Mouse (Mus musculus): ENCODE data around the gene Gm10282. TPM values are rescaled to one million over a fixed set of nuclear protein-coding genes. Genes with fewer than 3 reads are reported as not detected.
A peak's percentile ranks its signal among the peaks of the same experiment; 100 is the strongest.

Gm10282 gene
- total RNA-seq (2012; rRNA removed), result 11.4 and 11.7 TPM in 2 replicates
- 100 to 1,000 TPM in 1 of 2 experiments, not detected in 1; 133 TPM for polyA plus RNA-seq (2012; ENCODE audit: insufficient read depth in 1 of 2, insufficient read length in 2 of 2, low read depth in 1 of 2, low replicate concordance in 2 of 2, missing spikeins in 1 of 2)

GRCm38 (mm10) chr8:72305210-72305905, at the start of gene Gm10282:
Gene Gm10282, minus strand, starts transcription at chr8:72305260.
- no peaks in the 10 kb centered on the region for H3K4me1 ChIP-seq (ENCODE audit: control insufficient read depth in 1 of 2, insufficient read depth in 2 of 2, low read length in 2 of 2)
- no peak within 1 kb of the TSS for H3K4me3 ChIP-seq (ENCODE audit: control insufficient read depth in 1 of 2, insufficient read depth in 1 of 2, low read depth in 2 of 2, low read length in 2 of 2)
- no peak for DNase-seq (ENCODE audit: low read depth, low spot score)
- no peaks in the 10 kb centered on the region for H3K79me2 ChIP-seq (ENCODE audit: control insufficient read depth, insufficient read depth, low read length, poor library complexity)
- H3K27me3 ChIP-seq (ENCODE audit: control insufficient read depth in 1 of 2, insufficient read depth in 2 of 2, low read length in 2 of 2), result peaks cover 0 to 3% of the 10 kb centered on the region in 2 experiments; a peak in 3 of 4 replicates
- H3K9ac ChIP-seq (ENCODE audit: control insufficient read depth, low read depth, low read length, poor library complexity, severe bottlenecking), result no peak within 1 kb of the TSS
- TF ChIP-seq MAZ (IDR thresholded peaks at IDR 0.05; ENCODE audit: low read depth, low read length), result no peak
- no peak for TF ChIP-seq GABPA (IDR thresholded peaks at IDR 0.05; ENCODE audit: low read depth, low read length)
- TF ChIP-seq E2F4 (IDR thresholded peaks at IDR 0.05; ENCODE audit: borderline replicate concordance, low read depth, low read length), result no peak
- no peak for TF ChIP-seq EP300 (IDR thresholded peaks at IDR 0.05; ENCODE audit: low read depth in 1 of 2, low read length in 2 of 2)
- TF ChIP-seq USF1 (IDR thresholded peaks at IDR 0.05; ENCODE audit: low read depth, low read length), result no peak
- TF ChIP-seq ETS1 (IDR thresholded peaks at IDR 0.05; ENCODE audit: low read depth, low read length), result no peak
- no peak for TF ChIP-seq HCFC1 (IDR thresholded peaks at IDR 0.05; ENCODE audit: low read depth, low read length)
- no peak for TF ChIP-seq ZNF384 (IDR thresholded peaks at IDR 0.05; ENCODE audit: low read depth, low read length)
- TF ChIP-seq ZC3H11A (IDR thresholded peaks at IDR 0.05; ENCODE audit: low read depth, low read length), result no peak
- TF ChIP-seq BHLHE40 (IDR thresholded peaks at IDR 0.05; ENCODE audit: borderline replicate concordance, low read depth, low read length), result no peak
- H3K36me3 ChIP-seq (ENCODE audit: control insufficient read depth in 1 of 2, insufficient read depth in 2 of 2, low read length in 2 of 2), result no peaks in the 10 kb centered on the region
- H3K9me3 ChIP-seq (replicated peaks; ENCODE audit: insufficient read depth, low read length), result no peaks in the 10 kb centered on the region
- no peak within 1 kb of the TSS for H3K27ac ChIP-seq (ENCODE audit: control insufficient read depth, low read depth, low read length)

- Histone ChIP-seq H3K4me3 (ENCODE audit: control insufficient read depth in 1 of 2, insufficient read depth in 1 of 2, low read depth in 2 of 2, low read length in 2 of 2) (no peak overlapping the region), H3K27ac (ENCODE audit: control insufficient read depth, low read depth, low read length) (peak overlapping the region; percentile 21), H3K9me3 (replicated peaks; ENCODE audit: insufficient read depth, low read length) (no peaks in the 10 kb centered on the region), H3K4me1 (ENCODE audit: control insufficient read depth in 1 of 2, insufficient read depth in 2 of 2, low read length in 2 of 2) (peaks cover 0 to 37% of the 10 kb centered on the region in 2 experiments; a peak in 2 of 4 replicates), H3K36me3 (ENCODE audit: control insufficient read depth in 1 of 2, insufficient read depth in 2 of 2, low read length in 2 of 2) (peaks cover 0 to 29% of the 10 kb centered on the region in 2 experiments; a peak in 3 of 4 replicates), H3K9ac (ENCODE audit: control insufficient read depth, low read depth, low read length, poor library complexity, severe bottlenecking) (no peak overlapping the region), H3K79me2 (ENCODE audit: control insufficient read depth, insufficient read depth, low read length, poor library complexity) (no peaks in the 10 kb centered on the region), H3K27me3 (ENCODE audit: control insufficient read depth in 1 of 2, insufficient read depth in 2 of 2, low read length in 2 of 2) (no peaks in the 10 kb centered on the region)
- DNase-seq (ENCODE audit: low read depth, low spot score), result peak; percentile 73
- TF ChIP-seq CHD1 (IDR thresholded peaks at IDR 0.05; ENCODE audit: low read depth, low read length) (no peak), GATA1 (IDR thresholded peaks at IDR 0.05; ENCODE audit: low read depth, low read length) (peak; percentile 81), POLR2A (IDR thresholded peaks at IDR 0.05; ENCODE audit: control insufficient read depth in 1 of 2, insufficient read depth in 1 of 2, low read depth in 1 of 2, low read length in 2 of 2, poor library complexity in 1 of 2) (no peak), TCF12 (IDR thresholded peaks at IDR 0.05; ENCODE audit: low read depth, low read length) (peak; percentile 77), SMC3 (IDR thresholded peaks at IDR 0.05; ENCODE audit: low read depth, low read length) (no peak), JUND (IDR thresholded peaks at IDR 0.05; ENCODE audit: low read depth, low read length) (no peak), MAFK (IDR thresholded peaks at IDR 0.05; ENCODE audit: borderline replicate concordance, low read depth, low read length) (peak; percentile 65; the same call in 1 of the 2 replicates), GABPA (IDR thresholded peaks at IDR 0.05; ENCODE audit: low read depth, low read length) (no peak), MAX (IDR thresholded peaks at IDR 0.05; ENCODE audit: low read length) (no peak), TBP (IDR thresholded peaks at IDR 0.05; ENCODE audit: low read depth, low read length) (no peak), ZMIZ1 (IDR thresholded peaks at IDR 0.05; ENCODE audit: low read depth, low read length) (no peak), MEF2A (IDR thresholded peaks at IDR 0.05; ENCODE audit: extremely low read depth, insufficient replicate concordance, low read depth, low read length, poor library complexity, severe bottlenecking) (no peak), HCFC1 (IDR thresholded peaks at IDR 0.05; ENCODE audit: low read depth, low read length) (no peak), RAD21 (IDR thresholded peaks at IDR 0.05; ENCODE audit: low read depth, low read length) (no peak), MAZ (IDR thresholded peaks at IDR 0.05; ENCODE audit: low read depth, low read length) (no peak), BHLHE40 (IDR thresholded peaks at IDR 0.05; ENCODE audit: borderline replicate concordance, low read depth, low read length) (peak; percentile 53), NELFE (IDR thresholded peaks at IDR 0.05; ENCODE audit: low read depth, low read length) (no peak), CTCF (IDR thresholded peaks at IDR 0.05 in 2 of 3, conservative IDR thresholded peaks at IDR 0.05 in 1 of 3; ENCODE audit: control insufficient read depth in 1 of 3, insufficient read depth in 1 of 3, low read depth in 2 of 3, low read length in 3 of 3, poor library complexity in 1 of 3, severe bottlenecking in 1 of 3) (no peak), ETS1 (IDR thresholded peaks at IDR 0.05; ENCODE audit: low read depth, low read length) (peak; percentile 52; the same call in 1 of the 2 replicates), ELF1 (IDR thresholded peaks at IDR 0.05; ENCODE audit: low read depth, low read length) (no peak; the same call in 1 of the 2 replicates), E2F4 (IDR thresholded peaks at IDR 0.05; ENCODE audit: borderline replicate concordance, low read depth, low read length) (no peak), EP300 (IDR thresholded peaks at IDR 0.05; ENCODE audit: low read depth in 1 of 2, low read length in 2 of 2) (peak; percentile 88 to 92), USF2 (IDR thresholded peaks at IDR 0.05; ENCODE audit: borderline replicate concordance in 1 of 2, insufficient read depth in 1 of 2, low read depth in 1 of 2, low read length in 2 of 2) (no peak), KAT2A (conservative IDR thresholded peaks at IDR 0.05; ENCODE audit: low read depth, low read length) (no peak), CHD2 (IDR thresholded peaks at IDR 0.05; ENCODE audit: low read length) (no peak)
Measured at GRCm38 (mm10) chr8:72354272-72354671, 49.2 kb upstream of the Gm10282 start.
